Mouse (Mus musculus) midbrain, postnatal 0 days (tissue): ENCODE data around the gene Tox2. TPM values are rescaled to one million over a fixed set of nuclear protein-coding genes. Genes with fewer than 3 reads are reported as not detected.

Experiments used
- ATAC-seq: fragments of 200-750 bp; cut with Nextera tagmentation; 2 replicates; pipeline ENCODE4 v1.8.0; 2017; ENCODE audit warnings: moderate number of reproducible peaks, mild to moderate bottlenecking, moderate TSS enrichment, moderate library complexity; ENCODE audit not compliant: low FRiP score
- DNase-seq: peaks from one replicate; pipeline ENCODE4 v3.0.0-alpha.2; 2015; ENCODE audit warnings: low spot score
- H3K27ac ChIP-seq: fragments of 300-500 bp; sonication (generic); 2 replicates; pipeline ENCODE4 v1.5.1; 2014; ENCODE audit warnings: low read depth, mild to moderate bottlenecking, low read length, mixed read lengths
- H3K27me3 ChIP-seq: fragments of 300-500 bp; sonication (generic); 2 replicates; pipeline ENCODE4 v1.6.1; 2014; ENCODE audit warnings: low read length, control low read depth, mixed read lengths; ENCODE audit not compliant: insufficient read depth
- H3K36me3 ChIP-seq: fragments of 300-500 bp; sonication (generic); 2 replicates; pipeline ENCODE4 v1.6.1; 2014; ENCODE audit warnings: low read length, control low read depth, mixed read lengths; ENCODE audit not compliant: insufficient read depth
- H3K4me1 ChIP-seq: fragments of 300-500 bp; sonication (generic); 2 replicates; pipeline ENCODE4 v1.6.1; 2014; ENCODE audit warnings: mild to moderate bottlenecking, control low read depth, antibody characterized with exemption, low read length, mixed read lengths; ENCODE audit not compliant: insufficient read depth
- H3K4me2 ChIP-seq: fragments of 300-500 bp; sonication (generic); 2 replicates; pipeline ENCODE4 v1.6.1; 2014; ENCODE audit warnings: low read depth, mild to moderate bottlenecking, low read length, mixed read lengths; ENCODE audit not compliant: poor library complexity, severe bottlenecking
- H3K4me3 ChIP-seq: fragments of 300-500 bp; sonication (generic); 2 replicates; pipeline ENCODE4 v1.5.1; 2014; ENCODE audit warnings: low read depth, mild to moderate bottlenecking, low read length, moderate library complexity
- H3K9ac ChIP-seq: fragments of 300-500 bp; sonication (generic); replicated peaks from 2 replicates; pipeline ENCODE4 v1.6.1; 2014; ENCODE audit warnings: mild to moderate bottlenecking, low read length, moderate library complexity, mixed read lengths; ENCODE audit not compliant: poor library complexity, severe bottlenecking
- H3K9me3 ChIP-seq: fragments of 300-500 bp; sonication (generic); 2 replicates; pipeline ENCODE4 v1.6.1; 2016; ENCODE audit warnings: low read length, control low read depth
- CTCF ChIP-seq: IDR thresholded peaks from 2 replicates; pipeline ENCODE4 v1.5.1; 2016; ENCODE audit warnings: antibody characterized with exemption, mild to moderate bottlenecking
- WGBS: fragments of 180-500 bp; shearing (Covaris S2); extraction: QIAGEN DNeasy Blood & Tissue Kit; methylation state at CpG from one replicate; pipeline ENCODE4 v1.1.7; 2014; 5-methylcytosine and 5-hydroxymethylcytosine counted together
- polyA plus RNA-seq: library from polyadenylated mRNA; unstranded; fragments of >200 nt; fragmentation: Nextera tagmentation; extraction: Ambion mirVana; gene quantifications from 2 replicates; pipeline ENCODE4 v1.2.1, GENCODE M21; 2015
- total RNA-seq: library from RNA; depleted of rRNA; stranded (reverse); fragments of >200 nt; gene quantifications from 2 replicates; pipeline ENCODE4 v1.2.3, GENCODE M21; 2014

Gene Tox2
- total and polyA plus RNA-seq, 2 experiments from 2014 or later: 7.6 to 64.7 TPM

- H3K27me3 ChIP-seq: no peaks in the 10 kb centered on the region; the same call in 1 of the 2 replicates
- DNase-seq (no peak), ATAC-seq (no peak)
- H3K9me3 ChIP-seq: peaks cover 3% of the 10 kb centered on the region; the same call in 1 of the 2 replicates
- 0 out of 2 replicates have a peak, but pooled peaks cover 9% of the 10 kb centered on the region for H3K4me1 ChIP-seq
- H3K36me3 ChIP-seq: no peaks in the 10 kb centered on the region
- WGBS: 55% methylated on average over 8 of the region's 8 CpGs
- H3K27ac ChIP-seq: no peak overlapping the region
- H3K4me2 ChIP-seq: no peak overlapping the region
- no peak overlapping the region for H3K9ac ChIP-seq
- no peak for TF ChIP-seq CTCF
- no peak overlapping the region for H3K4me3 ChIP-seq
These were observed 1.0 kb upstream of the Tox2 start for GRCm38 (mm10) chr2:163201897-163202296.

GRCm38 (mm10) chr2:163202553-163202883 is 407 bp upstream of the Tox2 start:
- Histone ChIP-seq H3K9ac (peak overlapping the region; percentile 81), H3K27me3 (no peaks in the 10 kb centered on the region; the same call in 1 of the 2 replicates)

GRCm38 (mm10) chr2:163203635-163204547 is 966 bp downstream of the Tox2 start:
- H3K4me1 ChIP-seq: 0 out of 2 replicates have a peak, but pooled peaks cover 11% of the 10 kb centered on the region
- peaks cover 3% of the 10 kb centered on the region; the same call in 1 of the 2 replicates for H3K9me3 ChIP-seq
- DNase-seq: no peak
- H3K36me3 ChIP-seq: no peaks in the 10 kb centered on the region
- WGBS: under 1% methylated on average over 73 of the region's 75 CpGs
- peak overlapping the region; percentile 81 for H3K9ac ChIP-seq
- peak; percentile 36 for ATAC-seq
- no peak for TF ChIP-seq CTCF
- H3K27ac ChIP-seq: peak overlapping the region; percentile 62
- H3K4me2 ChIP-seq: peak overlapping the region; percentile 83
- H3K4me3 ChIP-seq: peak overlapping the region; percentile 64
- no peaks in the 10 kb centered on the region for H3K27me3 ChIP-seq

More at GRCm38 (mm10) chr2:163202553-163202883, 407 bp upstream of the Tox2 start:
- Histone ChIP-seq H3K4me2 (peak overlapping the region; percentile 83), H3K36me3 (no peaks in the 10 kb centered on the region), H3K4me1 (0 out of 2 replicates have a peak, but pooled peaks cover 9% of the 10 kb centered on the region), H3K9me3 (peaks cover 3% of the 10 kb centered on the region; the same call in 1 of the 2 replicates), H3K27ac (peak overlapping the region; percentile 62; the same call in 1 of the 2 replicates), H3K4me3 (peak overlapping the region; percentile 64)
- ATAC-seq (0 out of 2 replicates have a peak, but pooled peaks have one; percentile 1), DNase-seq (no peak)
- no peak for TF ChIP-seq CTCF
- WGBS: 7% methylated on average over 4 of the region's 4 CpGs

GRCm38 (mm10) chr2:163204548-163205261 is 1.8 kb downstream of the Tox2 start:
- Histone ChIP-seq H3K9ac (peak overlapping the region; percentile 81), H3K9me3 (peaks cover 3% of the 10 kb centered on the region; the same call in 1 of the 2 replicates), H3K4me3 (peak overlapping the region; percentile 64), H3K4me2 (peak overlapping the region; percentile 83), H3K27me3 (no peaks in the 10 kb centered on the region), H3K36me3 (no peaks in the 10 kb centered on the region), H3K27ac (peak overlapping the region; percentile 62), H3K4me1 (0 out of 2 replicates have a peak, but pooled peaks cover 11% of the 10 kb centered on the region)
- TF ChIP-seq CTCF: no peak
- DNase-seq (no peak), ATAC-seq (peak; percentile 25; the same call in 1 of the 2 replicates)
- 0% methylated on average over 35 of the region's 45 CpGs for WGBS

- 3% methylated on average over 6 of the region's 6 CpGs for WGBS
- H3K4me2 ChIP-seq: peak overlapping the region; percentile 83
- TF ChIP-seq CTCF: no peak
- peak overlapping the region; percentile 62 for H3K27ac ChIP-seq
- DNase-seq (no peak), ATAC-seq (no peak)
- peak overlapping the region; percentile 81 for H3K9ac ChIP-seq
- peak overlapping the region; percentile 64 for H3K4me3 ChIP-seq
- peaks cover 3% of the 10 kb centered on the region; the same call in 1 of the 2 replicates for H3K9me3 ChIP-seq
- no peaks in the 10 kb centered on the region for H3K27me3 ChIP-seq
- 0 out of 2 replicates have a peak, but pooled peaks cover 11% of the 10 kb centered on the region for H3K4me1 ChIP-seq
- no peaks in the 10 kb centered on the region for H3K36me3 ChIP-seq
These were observed 2.3 kb downstream of the Tox2 start for GRCm38 (mm10) chr2:163205262-163205647.
